Mouse (Mus musculus) liver, embryonic 11.5 days (tissue): Measurements from ENCODE around the gene Zdhhc6. TPM values are rescaled to one million over a fixed set of nuclear protein-coding genes. Genes with fewer than 3 reads are reported as not detected.

ENCODE experiments used
- ATAC-seq: fragments of 200-750 bp; cut with Nextera tagmentation; replicated peaks from 2 replicates; pipeline ENCODE4 v1.8.0; 2017; ENCODE audit warnings: moderate number of reproducible peaks, mild to moderate bottlenecking, moderate TSS enrichment, moderate library complexity; ENCODE audit not compliant: low FRiP score
- DNase-seq: peaks from one replicate; pipeline ENCODE4 v3.0.0-alpha.2; 2017; ENCODE audit warnings: low spot score
- H3K27ac ChIP-seq: fragments of 300-500 bp; sonication (generic); 2 replicates; pipeline ENCODE4 v1.5.1; 2014; ENCODE audit warnings: mild to moderate bottlenecking, low read depth, low read length, control low read depth
- H3K27me3 ChIP-seq: fragments of 300-500 bp; sonication (generic); replicated peaks from 2 replicates; pipeline ENCODE4 v1.6.1; 2014; ENCODE audit warnings: low read length, mixed read lengths; ENCODE audit not compliant: control insufficient read depth, insufficient read depth
- H3K36me3 ChIP-seq: fragments of 300-500 bp; sonication (generic); 2 replicates; pipeline ENCODE4 v1.6.1; 2014; ENCODE audit warnings: mild to moderate bottlenecking, low read length, moderate library complexity, mixed read lengths; ENCODE audit not compliant: control insufficient read depth, insufficient read depth
- H3K4me1 ChIP-seq: fragments of 300-500 bp; sonication (generic); replicated peaks from 2 replicates; pipeline ENCODE4 v1.6.1; 2014; ENCODE audit warnings: low read length, mixed read lengths; ENCODE audit not compliant: control insufficient read depth, insufficient read depth
- H3K4me2 ChIP-seq: fragments of 300-500 bp; sonication (generic); 2 replicates; pipeline ENCODE4 v1.6.1; 2014; ENCODE audit warnings: mild to moderate bottlenecking, control low read depth, moderate library complexity
- H3K4me3 ChIP-seq: fragments of 300-500 bp; sonication (generic); 2 replicates; pipeline ENCODE4 v1.5.1; 2014; ENCODE audit warnings: low read depth, low read length, control low read depth
- H3K9ac ChIP-seq: fragments of 300-500 bp; sonication (generic); 2 replicates; pipeline ENCODE4 v1.6.1; 2014; ENCODE audit warnings: low read depth, low read length, control low read depth
- H3K9me3 ChIP-seq: fragments of 300-500 bp; sonication (generic); 2 replicates; pipeline ENCODE4 v1.6.1; 2016; ENCODE audit warnings: low read length, inconsistent platforms, mixed read lengths; ENCODE audit not compliant: control insufficient read depth
- WGBS: fragments of 180-500 bp; shearing (Covaris S2); extraction: QIAGEN DNeasy Blood & Tissue Kit; methylation state at CpG from one replicate; pipeline ENCODE4 v1.1.7; 2014; 5-methylcytosine and 5-hydroxymethylcytosine counted together
- polyA plus RNA-seq: library from polyadenylated mRNA; unstranded; fragments of >200 nt; fragmentation: Nextera tagmentation; extraction: Ambion mirVana; gene quantifications from 2 replicates; pipeline ENCODE4 v1.2.1, GENCODE M21; 2014

The Zdhhc6 gene
- 120 and 124 TPM in 2 replicates for polyA plus RNA-seq

DNA sequence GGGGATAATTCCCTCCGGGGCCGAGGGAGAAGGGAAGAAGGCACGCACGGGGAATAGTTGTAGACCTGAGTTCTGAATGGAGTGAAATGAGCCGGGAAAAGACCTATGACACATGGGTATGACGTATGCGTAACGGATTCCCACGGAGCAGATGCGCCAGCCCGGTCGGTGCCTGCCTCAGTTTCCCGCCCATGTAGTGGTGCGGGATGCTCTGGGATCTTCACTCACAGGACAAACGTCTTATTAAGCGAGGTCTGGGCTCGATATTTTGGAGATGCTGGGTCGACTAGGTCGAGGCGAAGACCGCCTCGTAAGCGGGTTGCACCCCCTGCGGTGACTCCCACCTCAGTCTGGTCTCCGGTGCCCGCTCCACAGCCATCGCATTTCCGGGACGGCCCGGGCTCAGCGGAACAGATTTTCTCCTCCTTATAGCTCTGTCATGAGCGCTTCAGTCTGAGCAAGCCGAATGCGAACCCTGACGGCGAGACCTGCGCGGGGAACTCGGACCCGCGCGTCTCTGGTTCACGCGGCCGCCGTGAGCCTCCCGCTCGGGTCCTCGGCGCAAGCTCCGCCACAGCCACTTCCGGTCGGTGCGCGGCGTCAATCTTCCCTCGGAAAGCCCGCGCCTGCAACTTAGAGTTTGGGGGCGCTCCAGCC is at the start of gene Zdhhc6:
Gene Zdhhc6 (minus strand): TSS at position 581 of the 657 bp plus-strand sequence.
- peak within 1 kb of the TSS; percentile 79 for H3K9ac ChIP-seq
- H3K9me3 ChIP-seq, result no peaks in the 10 kb centered on the region
- H3K4me2 ChIP-seq, result peak within 1 kb of the TSS; percentile 83
- 0% methylated on average over 60 of the region's 60 CpGs for WGBS
- peak within 1 kb of the TSS; percentile 82 for H3K4me3 ChIP-seq
- H3K36me3 ChIP-seq, result peaks cover 10% of the 10 kb centered on the region
- DNase-seq (peak; percentile 90), ATAC-seq (peak; percentile 74)
- H3K27me3 ChIP-seq, result no peaks in the 10 kb centered on the region
- peak within 1 kb of the TSS; percentile 83 for H3K27ac ChIP-seq
- H3K4me1 ChIP-seq, result peaks cover 21% of the 10 kb centered on the region

DNA sequence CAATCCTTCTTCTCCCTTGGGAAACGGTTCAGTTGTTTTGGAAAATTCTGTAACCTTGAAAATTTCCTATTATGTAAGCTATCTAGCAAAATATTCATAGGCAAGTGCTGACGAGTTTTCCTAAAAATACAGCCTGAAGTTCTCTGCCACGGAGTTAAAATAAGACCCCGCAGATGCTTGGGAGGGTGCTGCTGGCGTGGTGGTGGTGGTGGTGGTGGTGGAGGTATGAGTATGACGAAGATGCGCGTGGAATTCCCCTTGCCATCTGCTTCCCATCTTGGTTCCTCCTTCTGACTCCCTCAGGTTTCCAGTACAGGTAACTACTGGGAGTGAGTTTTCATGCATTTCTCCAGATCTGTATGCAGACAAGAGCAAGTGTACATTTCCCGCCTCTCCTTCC is 46.8 kb upstream of the Zdhhc6 start:
- WGBS, result 96% methylated on average over 9 of the region's 9 CpGs
- Histone ChIP-seq H3K4me2 (no peak overlapping the region), H3K9ac (no peak overlapping the region), H3K27me3 (no peaks in the 10 kb centered on the region), H3K9me3 (no peaks in the 10 kb centered on the region), H3K27ac (no peak overlapping the region), H3K36me3 (no peaks in the 10 kb centered on the region), H3K4me3 (no peak overlapping the region), H3K4me1 (no peaks in the 10 kb centered on the region)
- DNase-seq, result no peak
- ATAC-seq, result no peak

DNA sequence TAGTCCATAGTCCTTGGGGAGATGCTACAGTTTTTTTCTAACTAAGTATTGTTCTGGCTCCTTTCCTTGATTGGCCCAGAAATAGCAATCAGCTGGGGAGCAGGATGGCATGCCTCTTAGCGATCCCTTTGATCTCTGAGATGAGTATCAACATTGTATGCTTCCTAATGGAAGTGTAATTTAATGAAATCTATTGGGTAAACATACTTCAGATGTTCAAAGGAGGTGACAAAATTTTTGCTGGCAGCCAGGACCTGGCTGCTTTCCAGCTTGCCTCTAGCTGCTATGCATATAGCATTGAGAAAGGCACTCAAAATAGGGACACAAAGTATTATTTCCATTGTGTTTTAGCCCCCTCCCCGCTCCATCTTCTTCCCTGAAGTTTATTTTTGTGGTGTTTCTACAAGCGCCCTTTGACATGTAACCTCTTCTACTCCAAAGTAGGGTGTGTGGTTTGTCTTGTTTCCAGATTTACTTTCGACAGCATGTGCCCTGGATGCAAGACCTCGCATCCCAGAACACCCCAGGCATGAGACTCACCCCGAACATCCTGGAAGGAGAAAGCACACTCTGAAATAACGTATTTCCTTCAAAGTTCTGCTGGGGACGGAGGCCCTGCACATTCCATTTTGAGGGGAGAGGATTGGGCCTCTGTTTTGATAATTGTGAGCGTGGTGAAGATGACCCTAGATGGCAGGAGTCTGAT is 35.0 kb upstream of the Zdhhc6 start:
- Histone ChIP-seq H3K27me3 (no peaks in the 10 kb centered on the region), H3K4me3 (no peak overlapping the region), H3K4me1 (peaks cover 9% of the 10 kb centered on the region), H3K9ac (no peak overlapping the region), H3K9me3 (no peaks in the 10 kb centered on the region), H3K27ac (no peak overlapping the region), H3K4me2 (no peak overlapping the region), H3K36me3 (no peaks in the 10 kb centered on the region)
- DNase-seq (no peak), ATAC-seq (no peak)
- 77% methylated on average over 9 of the region's 9 CpGs for WGBS

DNA sequence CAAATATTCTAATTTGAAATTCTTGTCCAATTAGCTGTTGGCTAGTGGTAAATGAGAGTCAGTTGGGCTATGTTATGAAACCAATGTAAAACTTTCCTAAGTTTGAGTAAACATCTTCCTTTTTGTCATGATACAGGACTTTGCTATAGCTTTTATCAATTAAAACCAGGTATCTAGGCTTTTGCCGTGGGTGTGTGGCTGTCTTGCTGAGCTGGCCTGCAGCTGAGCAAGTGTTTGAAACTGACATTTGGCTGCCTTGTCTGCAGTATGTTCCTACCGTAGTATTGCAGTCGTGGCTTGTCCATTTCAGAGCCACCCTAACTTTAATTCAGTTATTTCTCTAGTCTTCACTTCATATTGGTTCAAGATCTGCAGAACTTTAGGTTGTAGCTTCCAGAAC is 32.4 kb upstream of the Zdhhc6 start:
- WGBS, result 74% methylated on average over 3 of the region's 3 CpGs
- Histone ChIP-seq H3K36me3 (0 out of 2 replicates have a peak, but pooled peaks cover 1% of the 10 kb centered on the region), H3K27me3 (no peaks in the 10 kb centered on the region), H3K4me2 (no peak overlapping the region), H3K9ac (no peak overlapping the region), H3K4me3 (no peak overlapping the region), H3K9me3 (no peaks in the 10 kb centered on the region), H3K27ac (no peak overlapping the region), H3K4me1 (peaks cover 9% of the 10 kb centered on the region)
- DNase-seq (no peak), ATAC-seq (no peak)

GRCm38 (mm10) chr19:55343274-55343673 is 27.4 kb upstream of the Zdhhc6 start:
- DNase-seq, result no peak
- no peak overlapping the region for H3K9ac ChIP-seq
- no peaks in the 10 kb centered on the region for H3K27me3 ChIP-seq
- 84% methylated on average over 9 of the region's 9 CpGs for WGBS
- H3K27ac ChIP-seq, result no peak overlapping the region
- no peaks in the 10 kb centered on the region for H3K9me3 ChIP-seq
- peaks cover 6% of the 10 kb centered on the region; the same call in 1 of the 2 replicates for H3K4me1 ChIP-seq
- H3K36me3 ChIP-seq, result peaks cover 5% of the 10 kb centered on the region; the same call in 1 of the 2 replicates
- no peak overlapping the region for H3K4me3 ChIP-seq
- no peak for ATAC-seq
- no peak overlapping the region for H3K4me2 ChIP-seq

DNA sequence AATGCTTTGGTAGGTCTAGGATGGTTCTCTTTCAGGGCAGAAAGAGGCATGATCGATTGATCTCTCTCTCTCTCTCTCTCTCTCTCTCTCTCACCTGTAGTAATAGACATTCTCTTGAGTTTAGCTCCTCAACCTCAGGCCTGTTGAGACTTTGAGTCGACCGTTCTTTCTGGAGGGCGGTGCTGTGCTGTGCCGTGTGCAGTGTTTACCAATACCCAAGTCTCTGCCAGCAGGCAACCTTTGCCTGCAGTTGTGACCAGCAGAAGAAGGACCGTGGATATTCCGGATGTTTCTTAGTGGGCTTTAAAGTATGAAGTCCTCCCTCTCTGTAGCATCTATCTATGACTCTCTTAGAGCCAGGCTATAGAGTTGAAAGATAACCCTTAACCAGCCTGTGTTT is 26.6 kb upstream of the Zdhhc6 start:
- Histone ChIP-seq H3K4me3 (no peak overlapping the region), H3K9me3 (no peaks in the 10 kb centered on the region), H3K36me3 (peaks cover 5% of the 10 kb centered on the region; the same call in 1 of the 2 replicates), H3K9ac (no peak overlapping the region), H3K27ac (no peak overlapping the region), H3K4me2 (no peak overlapping the region), H3K27me3 (no peaks in the 10 kb centered on the region), H3K4me1 (peaks cover 6% of the 10 kb centered on the region; the same call in 1 of the 2 replicates)
- DNase-seq, result no peak
- ATAC-seq, result no peak
- 93% methylated on average over 7 of the region's 7 CpGs for WGBS

- H3K4me1 ChIP-seq, result peaks cover 6% of the 10 kb centered on the region; the same call in 1 of the 2 replicates
- no peaks in the 10 kb centered on the region for H3K9me3 ChIP-seq
- peaks cover 5% of the 10 kb centered on the region; the same call in 1 of the 2 replicates for H3K36me3 ChIP-seq
- ATAC-seq, result no peak
- no peak overlapping the region for H3K4me2 ChIP-seq
- no peak overlapping the region for H3K27ac ChIP-seq
- no peaks in the 10 kb centered on the region for H3K27me3 ChIP-seq
- DNase-seq, result no peak
- H3K9ac ChIP-seq, result no peak overlapping the region
- WGBS, result 68% methylated on average over 3 of the region's 3 CpGs
- H3K4me3 ChIP-seq, result no peak overlapping the region
Measured at GRCm38 (mm10) chr19:55341377-55341776, 25.5 kb upstream of the Zdhhc6 start.

DNA sequence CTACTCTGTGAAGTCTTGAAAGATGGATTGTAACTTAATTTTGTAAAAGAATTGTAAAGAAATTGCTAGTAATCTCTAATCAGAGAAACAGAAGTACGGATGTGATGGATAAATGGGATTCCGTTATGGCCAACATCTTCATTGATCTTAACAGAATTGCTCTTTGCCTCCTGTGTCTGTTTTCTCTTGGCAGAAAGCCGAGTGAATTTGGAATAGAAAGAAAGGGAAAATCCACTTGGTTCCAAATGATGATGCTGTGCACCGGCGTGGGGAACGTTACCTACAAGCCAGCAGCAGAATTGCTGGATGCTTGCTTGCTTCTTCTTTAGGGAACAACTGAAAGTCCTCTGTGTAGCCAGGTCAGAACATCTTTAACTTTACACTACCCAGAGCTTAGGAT is 24.7 kb upstream of the Zdhhc6 start:
- peaks cover 6% of the 10 kb centered on the region; the same call in 1 of the 2 replicates for H3K4me1 ChIP-seq
- no peak overlapping the region for H3K4me3 ChIP-seq
- no peak overlapping the region for H3K4me2 ChIP-seq
- no peak overlapping the region for H3K27ac ChIP-seq
- no peak overlapping the region for H3K9ac ChIP-seq
- peaks cover 5% of the 10 kb centered on the region; the same call in 1 of the 2 replicates for H3K36me3 ChIP-seq
- ATAC-seq (no peak), DNase-seq (no peak)
- H3K9me3 ChIP-seq, result no peaks in the 10 kb centered on the region
- H3K27me3 ChIP-seq, result no peaks in the 10 kb centered on the region
- WGBS, result 92% methylated on average over 6 of the region's 6 CpGs
